Mouse (Mus musculus) kidney, adult 11 months (tissue): ENCODE measurements at regions not wholly inside any gene's neighbourhood (a gene's known extent, or its start where the extent isn't known, plus 50 kb on each side); places are given as distances from the start of the nearest gene placed in this dataset.

Experiments
- DNase-seq: peaks from one replicate; pipeline ENCODE4 v3.0.0; 2022

DNA sequence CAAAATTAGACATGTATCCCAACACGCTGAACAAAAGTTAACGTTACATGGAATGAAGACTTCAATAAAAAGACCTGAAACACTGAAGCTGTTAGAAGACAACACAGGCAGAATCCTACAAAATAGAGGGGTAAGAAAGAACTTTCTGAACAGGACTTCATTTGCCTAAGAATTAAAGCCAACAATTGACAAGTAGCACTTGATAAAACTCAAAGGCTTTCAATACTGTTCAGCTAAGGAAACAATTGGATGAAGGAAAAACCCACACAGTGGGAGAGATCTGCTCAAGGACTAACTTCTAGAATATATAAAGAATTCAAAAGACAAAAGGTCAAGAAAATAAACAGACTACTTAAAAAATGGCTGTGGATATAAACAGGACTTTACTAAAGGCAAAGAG is 535.2 kb upstream of the Adamts9 start:
- DNase-seq, result no peak

DNA sequence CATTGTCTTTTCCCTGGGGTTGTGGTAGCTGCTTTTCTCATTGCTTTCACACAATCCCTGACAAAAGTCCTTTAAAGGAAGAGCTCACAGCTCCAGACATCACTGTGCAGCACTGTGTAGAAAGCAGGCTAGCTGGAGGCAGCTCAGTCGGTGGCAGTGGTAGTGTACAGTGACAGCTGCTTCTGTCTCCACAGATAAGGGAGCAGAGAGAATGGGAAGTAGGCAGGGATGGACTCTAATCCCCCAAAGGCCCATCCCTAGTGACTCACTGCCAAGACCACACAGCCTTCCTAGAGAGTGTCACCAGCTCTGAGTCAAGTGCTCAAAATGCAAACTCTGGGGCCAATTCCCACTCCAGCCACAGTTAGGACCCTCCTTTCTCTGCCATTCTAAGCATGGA is 531.7 kb upstream of the Adamts9 start:
- no peak for DNase-seq

DNA sequence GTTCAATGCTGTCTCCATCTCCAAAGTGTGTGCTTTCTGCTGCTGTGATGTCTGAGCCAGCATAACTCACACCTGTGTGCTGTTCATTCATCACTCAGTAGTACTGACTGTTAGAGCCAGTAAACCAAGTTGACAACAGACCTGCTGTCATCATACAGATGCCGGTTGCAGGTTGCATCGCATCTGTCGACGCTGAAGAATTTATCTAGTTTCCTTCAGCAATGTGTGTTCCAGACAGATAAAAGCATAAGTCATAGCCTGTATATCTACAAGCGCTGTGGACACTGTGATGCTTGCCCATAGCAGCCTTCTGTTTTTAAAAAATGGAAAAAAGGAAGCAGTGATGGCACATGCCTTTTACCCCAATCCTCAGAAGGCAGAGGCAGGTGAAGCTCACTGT is 524.6 kb upstream of the Adamts9 start:
- DNase-seq, result no peak

DNA sequence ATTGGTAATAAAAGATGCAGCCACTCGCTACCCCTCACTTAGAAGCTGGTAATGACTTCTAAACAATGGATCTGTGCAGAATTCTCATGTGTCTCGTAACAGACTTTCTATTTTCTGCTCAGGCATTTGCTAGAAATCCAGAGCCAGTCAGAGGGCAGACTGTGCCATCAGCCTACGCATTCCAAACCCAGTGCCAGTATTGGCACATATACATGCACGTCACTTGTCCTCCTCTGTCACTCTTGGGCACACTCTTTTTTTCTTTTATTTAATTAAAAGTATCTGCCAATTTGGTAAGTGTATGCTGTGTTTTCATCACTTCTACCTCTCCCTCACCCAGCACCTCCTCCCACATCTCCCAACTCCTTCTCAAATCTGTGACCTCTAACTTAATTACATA is 519.6 kb upstream of the Adamts9 start:
- no peak for DNase-seq

DNA sequence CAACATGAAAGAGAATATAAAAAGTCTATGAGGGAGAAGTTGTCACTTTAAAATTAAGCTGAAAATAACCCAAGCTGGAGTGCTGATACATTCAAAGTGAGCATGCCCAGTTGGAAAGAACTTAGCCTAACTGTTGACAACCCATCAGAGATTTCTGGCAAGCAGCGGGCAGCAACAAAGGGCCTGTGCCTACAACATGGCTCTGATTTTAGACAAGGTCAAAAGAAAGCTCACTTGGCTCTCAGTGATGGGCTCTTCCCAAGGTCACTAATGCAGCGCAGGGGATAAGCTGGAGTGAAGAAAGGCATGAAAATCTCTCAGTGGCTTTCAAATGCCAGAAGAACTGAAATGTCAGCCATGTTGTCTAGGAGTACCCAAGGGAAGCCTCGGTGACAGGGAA is 518.1 kb upstream of the Adamts9 start:
- no peak for DNase-seq

DNA sequence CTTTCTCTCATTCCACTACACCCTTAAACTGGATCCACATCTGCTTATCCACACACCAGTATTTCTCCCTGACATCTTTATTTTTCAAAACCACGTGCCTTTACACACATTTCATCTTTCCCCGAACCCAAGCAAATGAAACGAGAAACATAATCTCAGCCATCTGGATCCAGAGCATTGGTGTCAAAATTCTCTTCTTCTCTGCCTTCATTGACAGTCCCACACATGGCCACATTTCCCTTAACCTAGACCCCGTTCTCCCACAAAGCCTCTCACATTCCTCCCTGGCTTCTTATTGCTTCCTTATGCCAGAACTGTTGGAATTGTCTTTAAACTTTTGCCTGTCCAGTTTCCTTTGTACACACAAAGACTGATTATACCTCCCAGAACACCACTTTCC is 514.3 kb upstream of the Adamts9 start:
- DNase-seq, result no peak

DNA sequence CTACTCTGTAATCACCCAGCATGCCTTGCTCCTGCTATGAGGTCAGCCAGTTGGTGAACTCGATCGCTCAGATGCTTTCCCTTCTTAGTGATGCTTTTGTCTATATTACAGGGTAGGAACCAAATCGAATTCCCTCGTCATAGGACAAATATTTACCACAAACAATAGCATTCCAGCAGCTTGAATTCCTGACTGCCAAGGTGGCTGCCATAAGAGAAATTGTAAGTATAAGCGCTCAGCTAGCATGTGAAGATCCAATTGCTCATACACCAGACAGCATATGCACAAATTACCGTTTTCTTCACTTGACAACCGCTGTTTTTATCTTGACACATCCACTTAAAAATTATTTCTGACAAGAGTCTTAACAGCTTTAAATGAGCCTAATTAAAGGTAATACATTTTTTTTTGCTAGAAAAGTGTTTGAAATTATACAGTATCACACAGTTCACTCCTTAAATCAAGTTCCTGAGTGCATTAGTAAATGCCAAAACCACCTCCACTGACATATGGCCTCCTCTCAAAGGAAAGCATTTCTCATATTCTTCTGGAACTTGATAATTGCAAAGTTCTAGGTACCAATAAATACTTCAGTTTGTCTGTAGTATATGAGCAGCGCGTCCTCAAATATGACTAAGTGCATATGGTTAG is 513.2 kb upstream of the Adamts9 start:
- no peak for DNase-seq

DNA sequence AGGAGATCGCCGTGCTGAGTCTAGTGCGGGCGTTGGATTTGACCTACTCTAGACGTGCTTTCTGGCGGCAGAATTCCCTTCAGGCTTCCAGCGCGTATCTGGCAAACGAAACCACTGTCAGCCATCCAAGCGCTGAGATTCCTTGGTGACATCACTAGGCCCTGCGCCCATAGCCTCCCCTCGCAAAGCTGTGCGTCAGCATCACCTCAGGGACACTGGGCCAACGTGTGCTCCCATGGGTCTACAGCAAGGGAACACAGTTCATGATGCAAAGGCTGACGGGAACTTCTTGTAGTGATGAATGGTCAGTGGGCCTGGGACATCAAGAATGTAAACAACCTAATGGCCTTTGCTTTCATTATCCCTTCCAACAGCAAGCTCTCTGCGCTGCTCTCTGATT is 502.3 kb upstream of the Adamts9 start:
- DNase-seq, result peak; percentile 23

DNA sequence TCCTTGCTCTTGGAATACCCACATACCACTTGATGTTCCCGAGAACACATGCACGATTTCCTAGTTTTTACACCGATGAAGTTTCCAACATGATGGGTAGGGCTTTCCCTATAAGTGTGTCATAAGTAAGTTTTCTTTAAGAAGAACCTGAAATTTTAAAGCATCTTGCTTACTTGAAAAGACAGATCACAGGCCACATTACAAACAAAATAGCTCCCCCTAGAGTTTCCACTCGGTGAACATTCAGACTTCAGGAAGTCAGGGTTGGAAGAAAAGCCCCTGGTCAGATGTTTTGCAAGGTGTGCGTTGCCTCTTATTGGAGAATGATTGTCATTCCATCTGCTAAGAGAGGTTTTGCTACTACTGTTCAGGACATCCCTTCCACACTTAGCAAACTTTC is 501.8 kb upstream of the Adamts9 start:
- DNase-seq, result peak; percentile 3

DNA sequence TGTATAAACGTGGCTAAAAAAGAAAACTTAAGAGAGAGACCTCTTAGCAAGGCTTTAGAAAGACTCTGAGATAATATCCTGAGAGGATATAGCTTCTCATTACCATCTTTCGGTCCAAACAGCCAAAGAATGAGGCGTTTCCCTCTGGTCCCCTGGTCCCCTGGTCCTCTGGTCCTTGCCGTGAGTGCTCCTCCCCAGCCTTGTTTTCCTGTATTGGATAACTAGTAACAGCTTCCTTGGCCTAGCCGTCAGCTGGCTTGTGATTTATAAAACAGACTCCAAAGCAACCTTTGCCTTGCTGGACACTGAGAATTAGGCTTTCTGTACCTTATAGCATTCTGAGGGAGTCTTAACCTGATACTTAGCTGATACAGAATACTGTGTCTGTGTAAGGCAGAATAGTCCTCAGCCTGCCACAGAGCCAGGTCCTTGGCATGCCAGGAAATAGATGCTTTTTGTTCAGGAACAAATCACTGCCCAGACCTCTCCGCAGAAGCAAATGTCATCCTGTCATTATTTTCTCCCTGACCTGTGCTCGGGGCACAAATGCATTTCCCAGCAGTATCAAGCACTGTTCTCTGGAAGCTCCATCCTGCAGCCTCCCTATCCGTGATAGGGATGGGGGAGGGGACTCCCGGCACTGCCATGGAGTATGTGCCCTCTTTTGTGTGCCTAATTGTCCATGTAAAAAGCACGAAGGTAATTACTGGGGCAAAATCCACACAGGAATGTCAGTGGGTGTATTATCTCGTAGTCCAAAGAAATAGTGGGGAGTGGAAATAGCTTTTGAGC is 500.7 kb upstream of the Adamts9 start:
- peak; percentile 2 for DNase-seq

DNA sequence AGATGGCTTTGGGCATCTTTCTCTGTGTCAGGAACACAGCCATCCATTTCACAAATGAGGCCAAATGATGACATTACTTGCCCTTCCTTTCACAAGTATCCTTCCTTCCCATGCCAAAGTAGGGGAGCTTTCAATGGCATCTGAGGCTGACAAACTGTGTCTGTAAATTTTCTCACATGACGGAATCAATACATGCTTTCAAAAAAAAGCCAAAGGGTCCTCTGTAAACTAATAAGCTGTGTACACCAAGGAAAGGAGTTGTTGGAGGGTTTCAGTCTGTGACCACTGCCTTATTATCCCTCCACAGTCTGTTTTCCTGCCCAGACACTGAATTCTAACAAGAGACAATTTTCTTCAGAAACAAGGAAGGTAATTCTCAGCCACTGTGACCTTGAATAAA is 490.2 kb upstream of the Adamts9 start:
- DNase-seq, result no peak

DNA sequence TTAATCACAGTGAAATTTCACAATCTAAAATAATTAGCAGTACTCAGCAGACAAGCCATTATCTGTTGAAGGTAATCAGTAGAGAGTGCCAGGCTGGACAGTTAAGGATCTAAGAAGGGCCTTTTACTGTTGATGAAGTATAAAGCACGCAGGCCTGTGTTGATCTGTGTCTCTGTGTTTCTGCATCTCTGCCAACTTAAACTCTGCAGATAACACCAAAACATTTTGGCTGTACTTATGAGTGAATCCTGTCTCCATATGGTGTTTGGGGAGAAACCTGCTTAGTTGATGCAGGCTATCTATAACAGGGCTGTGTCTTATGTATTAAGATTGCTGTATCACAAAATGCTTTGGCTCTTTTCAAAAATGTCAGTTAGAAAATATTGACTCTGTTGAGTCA is 482.8 kb upstream of the Adamts9 start:
- no peak for DNase-seq

DNA sequence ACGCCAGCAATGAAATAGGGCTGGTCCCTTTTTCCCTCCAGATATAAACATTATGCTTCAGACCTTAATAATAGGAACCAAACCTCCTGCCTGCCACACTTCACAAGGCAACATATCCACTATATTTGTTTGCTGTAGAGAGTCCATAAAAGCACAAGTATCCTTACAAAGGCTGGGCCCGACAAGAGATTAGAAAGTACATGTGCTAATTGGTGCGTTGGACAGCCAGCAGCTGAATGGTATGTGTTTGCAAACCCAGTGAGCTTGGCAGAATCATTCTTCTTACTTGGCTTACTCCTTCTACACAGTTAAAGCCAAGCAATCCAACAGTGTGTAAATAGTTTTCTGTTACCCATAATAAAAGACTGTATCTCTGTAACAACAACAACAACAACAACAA is 479.6 kb upstream of the Adamts9 start:
- DNase-seq, result no peak

DNA sequence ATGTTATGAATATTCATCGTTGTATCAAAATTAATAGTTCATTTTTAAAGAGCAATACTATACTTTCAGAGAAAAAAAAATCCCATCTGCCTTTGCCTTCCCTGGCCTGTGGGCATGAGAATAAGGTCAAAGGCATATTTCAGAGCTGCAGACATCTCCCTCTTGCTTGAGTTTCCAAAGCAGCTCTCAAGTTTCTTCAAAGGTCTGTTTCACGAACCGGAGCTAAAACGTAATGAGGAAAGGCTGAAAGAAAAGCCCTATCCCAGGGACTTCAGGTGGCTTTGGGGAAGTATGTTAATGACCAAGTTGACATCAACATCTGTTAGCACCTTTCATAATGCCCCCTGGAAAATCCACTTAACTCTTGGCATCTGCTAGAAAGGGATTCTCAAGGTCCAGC is 479.0 kb upstream of the Adamts9 start:
- no peak for DNase-seq

DNA sequence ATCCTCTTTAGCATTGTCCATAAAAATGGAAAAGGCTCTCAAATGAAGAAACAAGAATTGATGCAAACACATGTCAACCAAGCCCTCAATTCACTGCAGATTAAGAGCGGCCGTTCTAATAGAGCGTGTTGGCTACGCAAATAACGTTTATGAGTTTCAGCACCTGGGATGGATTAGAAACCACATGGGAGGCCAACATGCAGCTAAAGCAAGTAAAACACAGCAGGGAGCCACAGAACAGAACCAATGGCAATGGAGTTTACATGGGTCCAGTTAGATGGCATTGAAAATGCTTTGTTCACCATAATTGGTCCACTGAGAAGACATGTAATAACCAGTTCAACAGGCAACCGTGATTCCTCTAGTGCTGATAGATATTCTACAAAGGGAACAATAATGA is 474.3 kb upstream of the Adamts9 start:
- DNase-seq, result no peak

DNA sequence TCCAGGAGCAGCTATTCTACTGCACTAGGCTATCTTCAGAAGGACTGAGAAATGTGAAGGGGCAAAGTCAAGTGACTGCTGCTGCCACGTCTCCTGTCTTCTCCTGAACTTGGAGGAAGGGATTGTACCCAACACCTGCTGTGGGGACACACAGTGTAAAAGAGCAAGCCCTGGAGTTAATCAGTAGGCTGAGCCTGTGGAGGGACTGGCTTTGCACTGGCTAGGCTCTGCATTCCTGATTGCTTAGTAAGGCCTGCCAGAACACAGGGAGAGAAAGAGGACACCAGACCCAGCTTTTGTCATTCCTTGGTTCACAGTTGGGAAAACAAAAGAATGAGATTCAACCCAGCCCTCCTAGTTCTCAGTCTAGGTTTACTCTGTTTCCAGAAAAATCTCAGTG is 472.7 kb upstream of the Adamts9 start:
- peak; percentile 12 for DNase-seq

DNA sequence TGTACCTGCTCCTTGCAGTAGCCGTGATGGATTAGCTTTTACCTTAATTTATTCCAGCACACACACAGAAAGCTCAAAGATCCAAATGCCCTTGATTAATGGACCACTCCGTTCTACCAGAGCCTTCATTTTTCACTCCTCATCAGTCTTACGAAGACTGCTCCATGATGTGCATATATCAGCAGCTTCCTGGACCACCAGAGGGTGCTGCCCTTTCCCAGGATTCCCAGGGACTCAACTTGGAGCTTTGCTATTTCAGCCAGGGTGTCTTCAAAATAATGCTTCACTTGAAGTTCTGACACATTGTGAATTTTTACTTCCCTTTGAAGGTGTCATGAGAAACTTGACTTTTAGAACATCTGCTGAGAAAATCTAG is 467.8 kb upstream of the Adamts9 start:
- DNase-seq, result no peak

DNA sequence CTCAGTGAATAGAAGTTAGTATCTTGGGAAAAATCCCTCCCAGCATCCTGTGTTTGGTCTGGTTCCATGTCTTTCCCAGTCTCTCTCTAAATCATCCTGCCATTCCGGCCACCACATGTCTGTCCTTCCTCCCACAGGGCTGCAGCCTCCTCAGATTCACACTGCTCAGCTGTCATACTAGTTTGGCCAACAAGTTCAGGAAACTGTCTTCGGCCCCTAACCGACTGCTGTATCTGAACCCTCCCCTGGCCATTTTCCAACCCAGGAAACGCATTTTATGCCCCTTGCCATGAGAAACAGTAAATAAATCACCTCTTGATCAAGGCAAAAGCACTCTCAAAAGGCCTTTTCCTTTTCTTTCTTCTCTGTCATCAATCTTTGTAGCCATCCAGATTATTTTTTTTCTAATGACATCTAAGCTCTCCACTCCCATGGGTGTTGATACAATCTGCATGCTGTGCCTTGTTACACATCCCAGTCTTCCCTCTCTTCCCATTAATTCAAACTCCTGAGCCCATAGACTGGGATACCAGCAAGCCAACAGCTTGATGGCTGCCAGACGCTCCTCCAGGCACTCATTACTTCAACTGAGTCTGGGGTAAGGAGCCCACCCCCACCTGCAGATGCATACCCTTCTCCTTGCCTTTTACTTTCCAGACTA is 467.3 kb upstream of the Adamts9 start:
- peak; percentile 5 for DNase-seq

DNA sequence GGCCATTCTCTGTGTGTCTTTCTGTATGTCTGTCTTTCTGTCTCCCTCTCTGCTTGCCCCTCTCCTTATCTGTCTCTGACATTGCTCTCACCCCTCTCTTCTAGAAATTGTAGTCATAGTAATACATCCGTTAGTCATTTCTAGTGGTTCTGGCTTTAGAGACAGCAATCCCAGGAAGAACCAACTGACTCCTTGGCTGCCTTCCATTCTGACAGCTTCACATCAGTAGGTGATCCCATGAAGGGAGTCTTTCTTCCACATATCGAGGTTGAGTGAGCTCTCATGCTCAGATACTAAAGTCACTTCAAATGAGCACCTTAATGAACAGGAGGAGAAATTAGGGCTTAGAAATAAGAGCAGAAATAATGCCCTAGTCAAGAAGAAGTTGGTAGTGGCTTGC is 455.3 kb upstream of the Adamts9 start:
- DNase-seq, result no peak

DNA sequence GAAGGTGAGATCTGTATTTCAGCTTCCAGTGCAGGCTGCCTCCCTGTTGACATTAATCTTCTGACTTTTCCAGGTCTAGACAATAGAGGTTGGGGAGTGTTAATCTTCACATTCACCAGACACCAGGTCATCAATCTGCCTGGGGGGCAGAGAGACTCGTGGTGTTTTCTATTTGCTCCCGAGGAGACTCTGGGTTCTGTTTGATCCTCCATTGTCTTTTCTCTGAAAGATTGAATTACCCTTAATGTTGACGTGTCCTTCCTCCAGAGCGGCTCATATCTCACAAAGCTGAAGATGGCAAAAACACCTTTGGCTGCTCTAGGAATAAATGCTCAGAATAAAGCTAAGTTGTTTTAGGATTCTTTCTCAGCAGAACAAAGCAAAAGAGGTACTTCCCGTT is 453.8 kb upstream of the Adamts9 start:
- no peak for DNase-seq

DNA sequence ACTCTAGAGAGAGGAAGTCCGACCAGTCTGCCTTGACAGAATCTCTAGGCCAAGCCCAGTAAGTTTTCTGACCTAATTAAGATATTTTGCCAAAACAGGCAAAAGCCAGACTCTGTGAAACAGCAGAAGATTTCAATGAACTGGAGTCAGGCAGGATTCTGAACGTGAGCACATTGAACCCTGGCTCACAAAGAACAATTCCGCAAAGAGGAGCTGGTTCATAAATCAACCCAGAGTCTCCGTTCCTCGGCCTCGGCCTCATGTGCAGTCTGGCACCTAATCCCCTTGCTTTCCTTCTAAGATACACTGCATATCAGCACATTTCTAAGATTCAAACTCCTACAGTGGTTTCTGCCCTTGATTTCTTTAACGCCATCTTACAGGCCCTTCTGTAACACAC is 452.7 kb upstream of the Adamts9 start:
- DNase-seq, result peak; percentile 8

DNA sequence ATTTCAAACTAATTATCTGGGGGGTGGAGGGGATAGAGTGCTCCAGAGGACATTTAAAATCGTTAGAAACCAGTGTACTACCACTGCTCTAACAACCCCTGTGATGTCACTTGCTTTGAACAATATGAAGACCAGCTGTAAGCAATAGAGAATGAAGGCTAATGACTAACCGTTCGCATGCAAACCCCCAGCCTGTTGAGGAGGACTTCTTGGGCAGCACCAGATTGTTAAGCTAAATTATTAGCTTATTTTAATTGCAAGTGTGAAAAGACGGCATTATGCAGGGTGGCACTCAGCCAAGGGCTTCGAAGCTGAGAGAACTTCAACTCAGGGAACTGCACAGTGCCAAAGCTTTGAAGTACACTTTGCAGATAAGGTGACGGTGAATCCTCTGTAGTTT is 452.0 kb upstream of the Adamts9 start:
- DNase-seq, result peak; percentile 10

DNA sequence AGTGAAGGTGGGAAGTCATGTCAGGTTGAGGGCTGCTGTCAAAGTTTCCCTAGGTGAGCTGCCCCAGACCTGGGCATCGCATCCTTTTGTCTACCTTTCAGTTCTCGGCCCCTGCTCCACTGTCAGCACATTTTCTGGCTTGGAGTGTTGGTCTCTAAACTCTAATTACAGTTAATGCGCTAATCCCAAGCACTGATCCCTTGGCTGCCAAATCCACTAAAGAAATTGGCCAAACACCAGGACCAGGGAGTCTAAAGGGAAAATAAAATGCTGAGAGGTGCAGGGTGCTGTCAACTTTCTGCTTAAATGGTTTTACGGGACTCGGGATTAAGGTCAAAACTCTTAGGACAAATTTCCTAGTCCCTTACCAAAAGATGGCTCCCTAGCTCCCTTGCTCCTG is 450.3 kb upstream of the Adamts9 start:
- peak; percentile 30 for DNase-seq

DNA sequence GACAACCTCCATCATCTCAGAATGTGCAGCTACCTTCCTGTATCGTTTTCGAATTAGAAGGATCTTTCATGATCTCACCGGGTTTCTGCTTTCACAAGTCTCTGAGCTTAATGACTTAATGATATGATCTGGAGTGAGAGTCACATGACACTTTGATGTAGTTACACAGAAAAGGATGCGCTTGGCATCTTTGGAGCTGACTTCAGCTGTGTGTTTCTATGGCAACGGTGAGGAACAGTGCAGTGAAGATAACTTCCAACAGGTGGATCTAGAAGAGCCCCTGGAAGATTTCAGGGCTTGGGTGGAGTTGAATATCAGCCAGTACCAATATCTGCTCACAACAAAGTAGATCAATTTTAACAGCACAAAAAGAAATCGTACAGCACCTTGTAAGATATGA is 449.1 kb upstream of the Adamts9 start:
- DNase-seq, result no peak

DNA sequence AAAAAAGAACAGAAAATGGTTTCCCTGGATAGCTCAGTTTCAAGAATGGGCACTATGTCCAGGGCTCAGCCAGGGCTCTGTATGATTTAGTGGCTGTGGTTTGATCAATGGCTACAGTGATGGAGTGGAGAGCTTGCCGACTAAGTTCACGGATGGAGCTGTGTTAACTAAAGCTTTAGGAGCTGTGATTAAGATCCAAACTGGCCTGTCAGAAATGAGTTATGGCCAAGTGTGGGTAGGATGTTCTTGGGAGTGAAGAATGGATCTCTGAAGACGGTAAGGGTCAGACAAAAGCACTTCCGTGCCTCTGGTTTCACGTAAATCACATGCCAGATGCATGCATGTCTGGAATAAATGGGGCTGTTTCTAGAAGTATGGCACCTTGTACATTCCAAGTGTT is 447.9 kb upstream of the Adamts9 start:
- DNase-seq, result no peak
